Mouse (Mus musculus) heart, adult 2 months (tissue): ENCODE results near the gene Son. TPM values are rescaled to one million over a fixed set of nuclear protein-coding genes. Genes with fewer than 3 reads are reported as not detected.

Experiments
- DNase-seq, 2 experiments: peaks; one replicate each; pipeline ENCODE4 v3.0.0; 2021
- H3K27ac ChIP-seq: fragments of 200-600 bp; 2 replicates; pipeline ENCODE4 v1.8.1; 2022
- H3K27me3 ChIP-seq: fragments of 200-500 bp; 2 replicates; pipeline ENCODE4 v1.6.1; 2012; ENCODE audit warnings: mild to moderate bottlenecking, low read length, inconsistent platforms, mixed read lengths; ENCODE audit not compliant: control insufficient read depth, insufficient read depth
- H3K36me3 ChIP-seq: fragments of 200-500 bp; 2 replicates; pipeline ENCODE4 v1.6.1; 2012; ENCODE audit warnings: low read length, inconsistent platforms; ENCODE audit not compliant: control insufficient read depth, insufficient read depth
- H3K4me1 ChIP-seq: fragments of 200-500 bp; 2 replicates; pipeline ENCODE4 v1.6.1; 2011; ENCODE audit warnings: low read length; ENCODE audit not compliant: control insufficient read depth, insufficient read depth
- H3K4me3 ChIP-seq: fragments of 200-600 bp; 2 replicates; pipeline ENCODE4 v1.8.1; 2022
- H3K79me2 ChIP-seq: fragments of 200-500 bp; replicated peaks from 2 replicates; pipeline ENCODE4 v1.6.1; 2012; ENCODE audit warnings: mild to moderate bottlenecking, inconsistent platforms, low read length, moderate library complexity, mixed read lengths; ENCODE audit not compliant: control insufficient read depth, insufficient read depth
- H3K9ac ChIP-seq: fragments of 200-500 bp; 2 replicates; pipeline ENCODE4 v1.6.1; 2012; ENCODE audit warnings: low read depth, mild to moderate bottlenecking, control low read depth, inconsistent platforms, low read length, mixed read lengths
- CTCF ChIP-seq: fragments of 200-600 bp; IDR thresholded peaks from 2 replicates; pipeline ENCODE4 v1.8.1; 2022; ENCODE audit warnings: antibody characterized with exemption, mild to moderate bottlenecking, moderate library complexity
- EP300 ChIP-seq: fragments of 200-500 bp; IDR thresholded peaks from 2 replicates; pipeline ENCODE4 v1.6.1; 2011; ENCODE audit warnings: low read depth, low read length, control low read depth; ENCODE audit not compliant: insufficient read depth
- POLR2A ChIP-seq: fragments of 200-500 bp; IDR thresholded peaks from 2 replicates; pipeline ENCODE4 v1.6.1; 2011; ENCODE audit warnings: mild to moderate bottlenecking, low read depth, low read length, control low read depth; ENCODE audit not compliant: insufficient read depth
- WGBS: fragments of 180-500 bp; shearing (Covaris S2); methylation state at CpG from one replicate; pipeline ENCODE4 v1.1.7; 2018; 5-methylcytosine and 5-hydroxymethylcytosine counted together
- intact Hi-C: fragments of 180-260 bp; cut with DNase I; formaldehyde crosslinking; loops from one replicate; pipeline ENCODE4 v1.15.1; 2025
- polyA plus RNA-seq: library from polyadenylated mRNA; depleted of rRNA; stranded (reverse); fragments of >200 nt; gene quantifications from 2 replicates; pipeline ENCODE4 v1.2.3, GENCODE M21; 2012
- total RNA-seq, 2 experiments: library from RNA; stranded (reverse); gene quantifications; 2 replicates each; pipeline ENCODE4 v1.2.3; 2021

Gene Son
- total and polyA plus RNA-seq, 3 experiments = 111 to 135 (median 134) TPM

GRCm38 (mm10) chr16:91704603-91705340 is 57.5 kb downstream of the Son start:
- H3K27ac ChIP-seq = no peak overlapping the region
- H3K4me3 ChIP-seq = no peak overlapping the region
- 81% methylated on average over 14 of the region's 14 CpGs for WGBS
- no peak for DNase-seq
- H3K9ac ChIP-seq = no peak overlapping the region
- intact Hi-C loops = no loop called here
- no peaks in the 10 kb centered on the region for H3K4me1 ChIP-seq
- H3K27me3 ChIP-seq = no peaks in the 10 kb centered on the region
- TF ChIP-seq CTCF = peak; percentile 30
- TF ChIP-seq POLR2A = no peak
- H3K36me3 ChIP-seq = no peaks in the 10 kb centered on the region
- H3K79me2 ChIP-seq = no peaks in the 10 kb centered on the region

- Histone ChIP-seq H3K36me3 (no peaks in the 10 kb centered on the region), H3K79me2 (no peaks in the 10 kb centered on the region), H3K9ac (no peak overlapping the region), H3K27me3 (no peaks in the 10 kb centered on the region), H3K27ac (no peak overlapping the region), H3K4me3 (no peak overlapping the region), H3K4me1 (no peaks in the 10 kb centered on the region)
- intact Hi-C loops = no loop called here
- TF ChIP-seq POLR2A (no peak), CTCF (no peak), EP300 (no peak)
- WGBS = 66% methylated on average over 7 of the region's 7 CpGs
- DNase-seq = no peak
Observed at GRCm38 (mm10) chr16:91710241-91710640, 62.9 kb downstream of the Son start.

DNA sequence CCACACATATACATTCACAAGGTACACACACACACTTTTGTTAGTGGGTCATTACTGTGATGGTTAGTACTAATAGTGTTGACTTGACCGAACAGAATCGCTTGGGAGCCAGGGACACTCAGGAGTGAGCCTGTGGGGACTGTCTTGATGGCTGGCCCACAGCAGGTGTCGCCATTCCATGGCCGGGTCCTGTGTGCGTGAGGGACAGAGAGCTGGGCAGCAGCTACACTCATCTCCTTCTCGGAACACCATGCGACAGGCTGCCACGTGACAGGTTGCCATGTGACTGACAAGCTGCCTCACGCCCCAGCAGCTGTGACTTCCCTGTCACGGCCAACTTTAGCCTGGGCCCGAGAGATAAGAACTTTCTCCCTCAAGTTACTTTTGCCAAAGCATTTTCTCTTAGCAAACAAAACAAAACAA is 69.6 kb downstream of the Son start:
- Histone ChIP-seq H3K27me3 (no peaks in the 10 kb centered on the region), H3K9ac (no peak overlapping the region), H3K4me1 (peaks cover 4% of the 10 kb centered on the region), H3K27ac (no peak overlapping the region), H3K4me3 (no peak overlapping the region), H3K79me2 (peaks cover 2% of the 10 kb centered on the region; the same call in 1 of the 2 replicates), H3K36me3 (no peaks in the 10 kb centered on the region)
- WGBS = 46% methylated on average over 11 of the region's 11 CpGs
- peak; percentile 67 to 72 for DNase-seq
- TF ChIP-seq CTCF (peak; percentile 48), EP300 (peak; percentile 63; the same call in 1 of the 2 replicates), POLR2A (no peak)
- intact Hi-C loops = no loop called here

GRCm38 (mm10) chr16:91717399-91717798 is 70.1 kb downstream of the Son start:
- TF ChIP-seq CTCF (no peak), POLR2A (no peak), EP300 (no peak)
- no peak overlapping the region for H3K27ac ChIP-seq

GRCm38 (mm10) chr16:91724247-91724646 is 76.9 kb downstream of the Son start:
- intact Hi-C loops = loop anchor here (1.0 to 2.0 kb wide), 2 partner anchors 163 to 194 kb away; no protein-coding TSS in a partner anchor
- no peak overlapping the region for H3K9ac ChIP-seq
- H3K4me1 ChIP-seq = peaks cover 1% of the 10 kb centered on the region; the same call in 1 of the 2 replicates
- H3K36me3 ChIP-seq = no peaks in the 10 kb centered on the region
- H3K27me3 ChIP-seq = no peaks in the 10 kb centered on the region
- peaks cover 4% of the 10 kb centered on the region for H3K79me2 ChIP-seq
- no peak overlapping the region for H3K27ac ChIP-seq
- H3K4me3 ChIP-seq = no peak overlapping the region
- WGBS = 37% methylated on average over 3 of the region's 3 CpGs
- peak; percentile 88 for TF ChIP-seq CTCF
- TF ChIP-seq EP300 = peak; percentile 52; the same call in 1 of the 2 replicates
- TF ChIP-seq POLR2A = no peak
- peak; percentile 60 to 76 for DNase-seq

More at GRCm38 (mm10) chr16:91717399-91717798, 70.1 kb downstream of the Son start:
- Histone ChIP-seq H3K36me3 (no peaks in the 10 kb centered on the region), H3K79me2 (peaks cover 3% of the 10 kb centered on the region), H3K4me3 (no peak overlapping the region), H3K9ac (no peak overlapping the region), H3K27me3 (no peaks in the 10 kb centered on the region), H3K4me1 (peaks cover 4% of the 10 kb centered on the region)
- WGBS = 72% methylated on average over 4 of the region's 4 CpGs
- no peak for DNase-seq
- intact Hi-C loops = no loop called here

DNA sequence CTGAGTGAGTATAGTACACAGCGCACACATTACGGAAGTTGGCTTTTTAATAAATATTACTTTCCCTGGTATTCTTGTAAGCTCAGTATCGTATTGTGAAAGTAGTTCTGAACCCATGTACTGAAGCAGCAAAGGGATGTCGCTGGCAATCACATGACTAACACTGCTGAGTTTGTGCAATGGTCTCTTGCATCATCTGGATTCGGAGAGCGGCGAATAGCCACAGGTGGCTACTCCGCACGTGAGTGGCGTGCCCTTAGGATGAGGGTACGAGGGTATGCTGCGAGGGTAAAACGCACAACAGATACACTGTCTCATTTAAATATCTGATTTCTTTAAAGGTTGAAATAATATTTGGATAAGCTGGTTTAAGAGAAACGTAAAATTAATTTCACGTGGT is 80.1 kb downstream of the Son start:
- H3K27ac ChIP-seq = no peak overlapping the region; the same call in 1 of the 2 replicates
- intact Hi-C loops = loop anchor here (5.0 kb wide), 2 partner anchors 205 to 575 kb away; partner anchors contain the start of gene Smim11
- no peak overlapping the region for H3K9ac ChIP-seq

More for the DNA sequence above, 80.1 kb downstream of the Son start:
- WGBS = 83% methylated on average over 15 of the region's 15 CpGs
- Histone ChIP-seq H3K27me3 (no peaks in the 10 kb centered on the region), H3K36me3 (no peaks in the 10 kb centered on the region), H3K4me3 (no peak overlapping the region), H3K4me1 (peaks cover 5% of the 10 kb centered on the region; the same call in 1 of the 2 replicates), H3K79me2 (peaks cover 4% of the 10 kb centered on the region)
- TF ChIP-seq EP300 = no peak
- TF ChIP-seq POLR2A = no peak
- no peak for TF ChIP-seq CTCF
- DNase-seq = no peak
